Mouse (Mus musculus): Measurements from ENCODE around the gene Mast1. TPM values are rescaled to one million over a fixed set of nuclear protein-coding genes. Genes with fewer than 3 reads are reported as not detected.

Mast1 gene
- polyA plus RNA-seq, 1 experiment: not detected

DNA sequence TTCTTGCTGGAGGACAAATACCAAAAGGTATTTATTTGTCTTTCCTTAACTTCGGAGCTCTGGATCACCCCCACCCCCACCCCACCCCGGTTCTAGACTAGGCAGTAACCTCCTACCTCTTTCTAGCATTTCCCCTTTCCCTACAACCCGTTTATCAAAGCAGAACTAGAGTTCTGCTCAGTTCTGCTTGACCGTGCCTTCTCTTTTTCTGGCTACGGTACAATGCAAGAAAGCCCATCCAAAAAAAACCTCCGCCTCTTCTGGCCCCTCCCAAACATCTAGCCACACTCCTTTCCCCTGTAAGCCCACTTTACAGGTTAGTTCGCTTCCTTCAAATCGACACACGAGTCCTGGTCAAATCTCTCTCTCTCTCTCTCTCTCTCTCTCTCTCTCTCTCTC is 23.7 kb downstream of the Mast1 start:
- Histone ChIP-seq H3ac (ENCODE audit: control insufficient read depth, insufficient read length) (no peak overlapping the region), H3K4me3 (no peak overlapping the region), H3K27me3 (ENCODE audit: control insufficient read depth, insufficient read depth, insufficient read length) (peaks cover 17% of the 10 kb centered on the region), H3K79me2 (ENCODE audit: control insufficient read depth, insufficient read depth) (no peaks in the 10 kb centered on the region), H3K36me3 (ENCODE audit: control insufficient read depth, insufficient read depth) (no peaks in the 10 kb centered on the region), H3K4me2 (ENCODE audit: low read depth) (no peak overlapping the region)
- TF ChIP-seq TCF12 (IDR thresholded peaks at IDR 0.05; ENCODE audit: insufficient read depth, poor library complexity, severe bottlenecking): no peak
- TF ChIP-seq MYOD1 (IDR thresholded peaks at IDR 0.05; ENCODE audit: control insufficient read depth in 1 of 3, insufficient read length in 2 of 3, low read depth in 2 of 3): no peak
- no peak for TF ChIP-seq REST (IDR thresholded peaks at IDR 0.05; ENCODE audit: insufficient read depth, insufficient read length)
- no peak for TF ChIP-seq MAX (IDR thresholded peaks at IDR 0.05; ENCODE audit: low read depth)
- no peak for TF ChIP-seq USF1 (IDR thresholded peaks at IDR 0.05; ENCODE audit: low read depth)
- no peak for TF ChIP-seq CEBPB (IDR thresholded peaks at IDR 0.05; ENCODE audit: insufficient read depth, poor library complexity, severe bottlenecking)
- TF ChIP-seq TCF3 (IDR thresholded peaks at IDR 0.05; ENCODE audit: insufficient read length, low read depth): no peak
- no peak for TF ChIP-seq MYOG (IDR thresholded peaks at IDR 0.05; ENCODE audit: control insufficient read depth in 1 of 3, insufficient read depth in 1 of 3, insufficient read length in 2 of 3, low read depth in 2 of 3)
- no peak for TF ChIP-seq SRF (IDR thresholded peaks at IDR 0.05; ENCODE audit: control insufficient read depth, insufficient read length, low read depth)
- no peak for TF ChIP-seq POLR2AphosphoS2 (IDR thresholded peaks at IDR 0.05; ENCODE audit: insufficient read length, low read depth)
- no peak for TF ChIP-seq E2F4 (IDR thresholded peaks at IDR 0.05; ENCODE audit: insufficient read depth)
- no peak for TF ChIP-seq POLR2A (IDR thresholded peaks at IDR 0.05; ENCODE audit: insufficient read length, low read depth)

DNA sequence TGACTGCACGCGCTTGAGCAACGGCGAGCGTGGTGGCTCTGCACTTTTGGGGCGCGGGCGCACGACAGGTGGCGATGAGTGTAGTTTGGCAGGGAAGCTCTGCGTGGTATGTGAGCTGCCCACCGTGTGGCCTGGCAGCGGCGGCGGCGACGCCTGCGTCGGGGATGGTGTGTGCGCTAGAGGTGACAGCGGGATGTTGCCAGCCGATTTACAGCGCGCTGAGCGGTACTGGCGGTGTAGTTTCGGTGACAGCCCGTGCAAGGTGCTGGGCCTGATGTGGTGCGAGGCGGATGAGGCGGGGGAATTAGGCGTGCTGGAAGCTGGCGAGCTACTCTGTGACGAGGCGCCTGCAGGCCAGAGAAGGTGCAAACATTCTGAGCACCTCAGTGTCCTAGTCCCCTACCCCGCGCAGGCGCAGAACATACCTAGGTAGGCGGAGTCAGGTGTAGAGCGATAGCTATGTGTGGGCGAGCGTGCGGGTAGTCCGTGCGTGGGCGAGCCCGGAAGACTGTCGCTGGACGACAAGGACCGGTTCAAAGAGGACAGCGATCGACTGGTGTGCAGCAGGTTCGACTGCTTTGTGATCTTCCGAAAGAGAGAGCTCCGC is 24.2 kb downstream of the Mast1 start:
- TF ChIP-seq REST (IDR thresholded peaks at IDR 0.05; ENCODE audit: insufficient read depth, insufficient read length) (no peak), MAX (IDR thresholded peaks at IDR 0.05; ENCODE audit: low read depth) (no peak), TCF3 (IDR thresholded peaks at IDR 0.05; ENCODE audit: insufficient read length, low read depth) (no peak), POLR2AphosphoS2 (IDR thresholded peaks at IDR 0.05; ENCODE audit: insufficient read length, low read depth) (no peak), MYOD1 (IDR thresholded peaks at IDR 0.05; ENCODE audit: control insufficient read depth in 1 of 3, insufficient read length in 2 of 3, low read depth in 2 of 3) (no peak), MYOG (IDR thresholded peaks at IDR 0.05; ENCODE audit: control insufficient read depth in 1 of 3, insufficient read depth in 1 of 3, insufficient read length in 2 of 3, low read depth in 2 of 3) (no peak), E2F4 (IDR thresholded peaks at IDR 0.05; ENCODE audit: insufficient read depth) (no peak)
- no peaks in the 10 kb centered on the region for H3K36me3 ChIP-seq (ENCODE audit: control insufficient read depth, insufficient read depth)
- H3K4me2 ChIP-seq (ENCODE audit: low read depth): no peak overlapping the region
- H3K79me2 ChIP-seq (ENCODE audit: control insufficient read depth, insufficient read depth): no peaks in the 10 kb centered on the region
- H3ac ChIP-seq (ENCODE audit: control insufficient read depth, insufficient read length): no peak overlapping the region
- peaks cover 16% of the 10 kb centered on the region for H3K27me3 ChIP-seq (ENCODE audit: control insufficient read depth, insufficient read depth, insufficient read length)
- no peak overlapping the region for H3K4me3 ChIP-seq

DNA sequence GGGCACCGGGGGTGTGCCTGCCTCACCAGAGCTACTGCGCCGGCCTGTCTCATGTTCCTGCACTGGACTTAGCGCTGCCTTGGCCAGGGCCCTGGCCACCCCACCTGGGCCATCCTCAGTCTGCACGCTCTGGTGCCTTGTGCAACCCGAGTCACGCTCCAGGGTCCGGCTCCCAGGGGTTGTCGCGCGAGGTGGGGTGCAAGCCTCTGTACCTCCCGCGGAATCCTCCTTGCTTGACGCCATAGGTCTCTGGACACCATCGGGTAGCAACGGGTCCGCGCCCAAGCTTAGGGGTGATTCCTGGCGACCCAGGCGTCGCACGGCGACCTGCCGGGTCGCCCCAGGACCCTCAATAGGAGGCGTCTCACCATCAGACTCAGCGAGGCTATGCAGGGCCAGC is 24.8 kb downstream of the Mast1 start:
- no peak overlapping the region for H3K4me2 ChIP-seq (ENCODE audit: low read depth)
- no peaks in the 10 kb centered on the region for H3K79me2 ChIP-seq (ENCODE audit: control insufficient read depth, insufficient read depth)
- no peaks in the 10 kb centered on the region for H3K36me3 ChIP-seq (ENCODE audit: control insufficient read depth, insufficient read depth)
- peaks cover 10% of the 10 kb centered on the region for H3K27me3 ChIP-seq (ENCODE audit: control insufficient read depth, insufficient read depth, insufficient read length)
- no peak for TF ChIP-seq MYOD1 (IDR thresholded peaks at IDR 0.05; ENCODE audit: control insufficient read depth in 1 of 3, insufficient read length in 2 of 3, low read depth in 2 of 3)
- TF ChIP-seq MYOG (IDR thresholded peaks at IDR 0.05; ENCODE audit: control insufficient read depth in 1 of 3, insufficient read depth in 1 of 3, insufficient read length in 2 of 3, low read depth in 2 of 3): no peak
- no peak for TF ChIP-seq USF1 (IDR thresholded peaks at IDR 0.05; ENCODE audit: low read depth)
- TF ChIP-seq POLR2A (IDR thresholded peaks at IDR 0.05; ENCODE audit: insufficient read length, low read depth): no peak
- TF ChIP-seq MAX (IDR thresholded peaks at IDR 0.05; ENCODE audit: low read depth): no peak
- TF ChIP-seq TCF12 (IDR thresholded peaks at IDR 0.05; ENCODE audit: insufficient read depth, poor library complexity, severe bottlenecking): no peak
- TF ChIP-seq CEBPB (IDR thresholded peaks at IDR 0.05; ENCODE audit: insufficient read depth, poor library complexity, severe bottlenecking): no peak
- no peak overlapping the region for H3ac ChIP-seq (ENCODE audit: control insufficient read depth, insufficient read length)
- no peak overlapping the region for H3K4me3 ChIP-seq

DNA sequence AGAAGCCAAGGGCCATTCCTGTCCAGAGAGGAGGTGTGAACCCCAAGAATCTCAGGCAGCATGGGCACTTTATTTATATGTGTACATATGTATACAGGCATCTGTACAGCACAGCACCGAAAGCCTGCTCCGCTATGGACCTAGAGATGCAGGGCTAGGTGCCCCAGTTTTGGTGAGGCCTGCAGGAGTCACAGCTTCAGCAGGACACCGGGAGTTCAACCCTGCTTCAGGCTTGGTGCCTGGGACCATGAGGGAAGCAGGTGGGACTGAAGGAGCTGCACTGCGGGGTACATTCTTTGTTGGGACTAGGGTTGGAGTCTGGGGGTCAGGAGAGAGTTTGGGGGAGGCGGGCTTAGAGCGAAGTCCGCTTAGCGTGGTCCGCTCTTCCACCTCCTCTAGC is 25.3 kb downstream of the Mast1 start:
- H3K36me3 ChIP-seq (ENCODE audit: control insufficient read depth, insufficient read depth): no peaks in the 10 kb centered on the region
- TF ChIP-seq E2F4 (IDR thresholded peaks at IDR 0.05; ENCODE audit: insufficient read depth): no peak
- TF ChIP-seq REST (IDR thresholded peaks at IDR 0.05; ENCODE audit: insufficient read depth, insufficient read length): no peak
- no peak for TF ChIP-seq MYOG (IDR thresholded peaks at IDR 0.05; ENCODE audit: control insufficient read depth in 1 of 3, insufficient read depth in 1 of 3, insufficient read length in 2 of 3, low read depth in 2 of 3)
- no peak for TF ChIP-seq MAX (IDR thresholded peaks at IDR 0.05; ENCODE audit: low read depth)
- no peak for TF ChIP-seq CEBPB (IDR thresholded peaks at IDR 0.05; ENCODE audit: insufficient read depth, poor library complexity, severe bottlenecking)
- TF ChIP-seq USF1 (IDR thresholded peaks at IDR 0.05; ENCODE audit: low read depth): no peak
- no peak for TF ChIP-seq MYOD1 (IDR thresholded peaks at IDR 0.05; ENCODE audit: control insufficient read depth in 1 of 3, insufficient read length in 2 of 3, low read depth in 2 of 3)
- TF ChIP-seq POLR2A (IDR thresholded peaks at IDR 0.05; ENCODE audit: insufficient read length, low read depth): no peak
- TF ChIP-seq POLR2AphosphoS2 (IDR thresholded peaks at IDR 0.05; ENCODE audit: insufficient read length, low read depth): no peak
- no peak for TF ChIP-seq SRF (IDR thresholded peaks at IDR 0.05; ENCODE audit: control insufficient read depth, insufficient read length, low read depth)
- no peak for TF ChIP-seq TCF3 (IDR thresholded peaks at IDR 0.05; ENCODE audit: insufficient read length, low read depth)
- TF ChIP-seq TCF12 (IDR thresholded peaks at IDR 0.05; ENCODE audit: insufficient read depth, poor library complexity, severe bottlenecking): no peak
- no peak overlapping the region for H3ac ChIP-seq (ENCODE audit: control insufficient read depth, insufficient read length)
- no peak overlapping the region for H3K4me3 ChIP-seq
- peaks cover 9% of the 10 kb centered on the region for H3K27me3 ChIP-seq (ENCODE audit: control insufficient read depth, insufficient read depth, insufficient read length)
- H3K79me2 ChIP-seq (ENCODE audit: control insufficient read depth, insufficient read depth): no peaks in the 10 kb centered on the region
- no peak overlapping the region for H3K4me2 ChIP-seq (ENCODE audit: low read depth)

DNA sequence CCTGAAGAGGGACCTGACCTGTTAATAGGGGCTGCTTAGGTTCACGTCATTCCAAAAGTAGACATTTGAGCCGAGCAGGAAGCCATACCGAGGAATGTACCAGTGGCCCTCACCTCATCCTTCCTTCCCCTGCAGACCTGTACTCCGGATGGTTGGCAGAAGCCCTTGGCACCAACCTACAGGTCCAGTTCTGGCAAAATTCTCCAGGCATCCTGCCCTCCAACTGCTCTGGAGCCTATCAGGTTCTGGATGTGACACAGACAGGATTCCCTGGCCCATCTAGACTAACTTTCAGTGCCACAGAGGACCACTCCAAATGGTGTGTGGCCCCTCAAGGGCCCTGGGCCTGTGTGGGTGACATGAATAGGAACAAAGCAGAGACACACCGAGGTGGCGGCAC is 26.6 kb downstream of the Mast1 start:
- Histone ChIP-seq H3K79me2 (ENCODE audit: control insufficient read depth, insufficient read depth) (no peaks in the 10 kb centered on the region), H3K27me3 (ENCODE audit: control insufficient read depth, insufficient read depth, insufficient read length) (peaks cover 3% of the 10 kb centered on the region)
- no peak for TF ChIP-seq E2F4 (IDR thresholded peaks at IDR 0.05; ENCODE audit: insufficient read depth)
- TF ChIP-seq TCF12 (IDR thresholded peaks at IDR 0.05; ENCODE audit: insufficient read depth, poor library complexity, severe bottlenecking): no peak
- TF ChIP-seq POLR2A (IDR thresholded peaks at IDR 0.05; ENCODE audit: insufficient read length, low read depth): no peak
- TF ChIP-seq MYOG (IDR thresholded peaks at IDR 0.05; ENCODE audit: control insufficient read depth in 1 of 3, insufficient read depth in 1 of 3, insufficient read length in 2 of 3, low read depth in 2 of 3): no peak
- no peak for TF ChIP-seq POLR2AphosphoS2 (IDR thresholded peaks at IDR 0.05; ENCODE audit: insufficient read length, low read depth)
- no peak for TF ChIP-seq MYOD1 (IDR thresholded peaks at IDR 0.05; ENCODE audit: control insufficient read depth in 1 of 3, insufficient read length in 2 of 3, low read depth in 2 of 3)
- no peak for TF ChIP-seq MAX (IDR thresholded peaks at IDR 0.05; ENCODE audit: low read depth)
- no peak for TF ChIP-seq USF1 (IDR thresholded peaks at IDR 0.05; ENCODE audit: low read depth)
- no peak for TF ChIP-seq REST (IDR thresholded peaks at IDR 0.05; ENCODE audit: insufficient read depth, insufficient read length)
- TF ChIP-seq SRF (IDR thresholded peaks at IDR 0.05; ENCODE audit: control insufficient read depth, insufficient read length, low read depth): no peak
- no peak for TF ChIP-seq TCF3 (IDR thresholded peaks at IDR 0.05; ENCODE audit: insufficient read length, low read depth)
- TF ChIP-seq CEBPB (IDR thresholded peaks at IDR 0.05; ENCODE audit: insufficient read depth, poor library complexity, severe bottlenecking): no peak

More for the DNA sequence above, 26.6 kb downstream of the Mast1 start:
- H3K36me3 ChIP-seq (ENCODE audit: control insufficient read depth, insufficient read depth): no peaks in the 10 kb centered on the region
- H3K4me2 ChIP-seq (ENCODE audit: low read depth): no peak overlapping the region
- no peak overlapping the region for H3ac ChIP-seq (ENCODE audit: control insufficient read depth, insufficient read length)
- no peak overlapping the region for H3K4me3 ChIP-seq
